Mouse (Mus musculus): ENCODE results near the gene H2-M10.6.
"Not testable (repeated sequence)": the region's sequence is repeated elsewhere in the genome, so short reads cannot be mapped to it uniquely, and the experiment has no call there.

The H2-M10.6 gene

GRCm38 (mm10) chr17:36811871-36812270, at the start of gene H2-M10.6:
Gene H2-M10.6, plus strand, starts transcription at chr17:36812171.
- no peak for DNase-seq (ENCODE audit: extremely low spot score)

DNA sequence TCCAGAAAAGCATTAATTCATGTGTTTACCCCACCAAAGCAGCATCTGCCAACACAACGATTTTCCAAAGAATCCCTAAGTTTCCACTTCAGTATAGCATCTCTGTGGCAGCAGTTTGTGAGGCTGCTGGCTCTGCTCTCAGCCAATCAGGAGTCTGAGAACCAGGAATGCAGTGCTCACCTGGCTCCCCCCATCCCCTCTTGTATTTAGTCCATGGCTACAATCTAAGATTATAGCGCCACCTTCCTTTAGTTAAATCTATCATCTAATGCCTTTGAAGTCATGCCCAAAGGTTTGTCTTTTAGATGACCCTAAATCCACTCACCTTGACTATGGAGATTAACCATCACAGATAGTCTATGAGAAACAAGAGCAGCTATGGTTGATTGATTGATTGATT, 48.2 kb upstream of the H2-M10.6 start:
- DNase-seq (ENCODE audit: extremely low spot score): no peak

GRCm38 (mm10) chr17:36764244-36764643, 47.7 kb upstream of the H2-M10.6 start:
- peak; percentile 4 for DNase-seq (ENCODE audit: extremely low spot score)

- DNase-seq (ENCODE audit: extremely low spot score): not testable (repeated sequence)
These were observed 46.6 kb upstream of the H2-M10.6 start for GRCm38 (mm10) chr17:36765403-36765802.

- not testable (repeated sequence) for DNase-seq (ENCODE audit: extremely low spot score)
These were observed 39.4 kb upstream of the H2-M10.6 start, which contains the start of gene H2-M10.5 for GRCm38 (mm10) chr17:36772610-36773009. Gene H2-M10.5, plus strand, starts transcription at chr17:36772910.

DNA sequence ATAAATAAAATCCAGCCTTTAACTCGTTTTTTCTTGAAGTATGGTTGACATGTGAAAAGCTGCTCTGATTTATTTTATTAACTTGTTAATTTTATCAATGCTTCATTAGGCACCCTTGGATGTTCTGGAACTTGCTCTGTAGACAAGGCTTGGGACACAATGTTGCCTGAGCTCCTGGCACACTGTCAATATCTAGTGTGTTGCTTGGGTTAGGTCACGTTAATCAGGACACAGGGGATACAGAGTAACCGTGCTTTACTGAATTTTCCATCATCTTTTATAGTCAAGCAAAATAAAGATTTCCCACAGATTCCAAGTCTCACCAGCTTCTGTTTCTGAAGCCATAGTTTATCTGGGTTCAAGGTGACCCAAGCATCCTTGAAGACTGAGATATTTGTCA, 30.4 kb upstream of the H2-M10.6 start:
- no peak for DNase-seq (ENCODE audit: extremely low spot score)

DNA sequence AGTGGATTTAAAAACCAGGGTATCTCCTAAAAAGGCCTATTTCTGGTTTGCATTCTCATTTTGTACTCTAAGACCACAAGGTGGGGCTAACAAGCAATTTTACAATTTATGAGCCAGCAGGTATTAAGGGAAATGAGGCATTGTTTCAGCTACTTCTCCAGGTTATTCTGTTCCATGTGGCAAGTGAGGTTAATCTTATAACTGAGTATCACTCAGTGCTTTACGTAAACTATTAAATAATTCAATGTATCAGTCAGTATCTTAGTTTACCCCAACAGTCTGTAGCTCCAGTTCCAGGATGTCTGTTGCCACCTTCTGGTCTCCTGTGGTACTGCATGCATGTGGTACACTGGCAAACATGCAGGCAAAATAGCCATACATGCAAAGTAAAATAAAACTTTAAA, 25.5 kb upstream of the H2-M10.6 start:
- DNase-seq (ENCODE audit: extremely low spot score): peak; percentile 32

- no peak for DNase-seq (ENCODE audit: extremely low spot score)
These were observed 23.6 kb upstream of the H2-M10.6 start for GRCm38 (mm10) chr17:36788351-36788750.

GRCm38 (mm10) chr17:36788801-36789200, 23.2 kb upstream of the H2-M10.6 start:
- peak; percentile 58 for DNase-seq (ENCODE audit: extremely low spot score)

- DNase-seq (ENCODE audit: extremely low spot score): no peak
These were observed 12.5 kb upstream of the H2-M10.6 start for GRCm38 (mm10) chr17:36799493-36799892.

DNA sequence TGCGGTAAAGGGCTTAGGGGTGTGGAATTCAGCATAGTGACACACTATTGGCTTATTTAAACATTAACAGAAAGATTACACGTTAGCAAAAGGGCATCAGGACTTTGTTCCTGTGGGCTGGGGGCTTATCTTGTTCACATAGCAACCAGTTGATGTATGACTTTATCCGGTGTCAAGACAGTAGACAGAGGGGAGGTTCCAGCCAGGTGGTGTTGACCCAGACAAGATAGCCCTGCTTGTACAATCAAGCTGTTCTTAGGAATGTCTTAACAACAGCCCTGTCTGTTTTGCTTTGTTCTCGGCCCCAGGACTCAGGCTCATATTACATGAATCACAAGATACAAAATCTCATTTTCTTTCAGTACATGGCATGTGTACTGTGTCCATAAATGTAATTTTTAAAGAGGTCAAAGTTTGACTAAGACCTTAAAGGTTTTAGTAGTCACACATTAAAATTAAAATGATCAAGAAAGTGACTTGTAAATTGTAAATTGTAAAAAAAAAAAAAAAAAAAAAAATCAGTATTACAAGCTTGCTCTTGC, 12.0 kb upstream of the H2-M10.6 start:
- DNase-seq (ENCODE audit: extremely low spot score): not testable (repeated sequence)

GRCm38 (mm10) chr17:36824005-36824404, 12.0 kb downstream of the H2-M10.6 start:
- DNase-seq (ENCODE audit: extremely low spot score): peak; percentile 52

GRCm38 (mm10) chr17:36825525-36825924, 13.6 kb downstream of the H2-M10.6 start:
- no peak for DNase-seq (ENCODE audit: extremely low spot score)

GRCm38 (mm10) chr17:36826002-36826401, 14.0 kb downstream of the H2-M10.6 start:
- peak; percentile 42 for DNase-seq (ENCODE audit: extremely low spot score)

DNA sequence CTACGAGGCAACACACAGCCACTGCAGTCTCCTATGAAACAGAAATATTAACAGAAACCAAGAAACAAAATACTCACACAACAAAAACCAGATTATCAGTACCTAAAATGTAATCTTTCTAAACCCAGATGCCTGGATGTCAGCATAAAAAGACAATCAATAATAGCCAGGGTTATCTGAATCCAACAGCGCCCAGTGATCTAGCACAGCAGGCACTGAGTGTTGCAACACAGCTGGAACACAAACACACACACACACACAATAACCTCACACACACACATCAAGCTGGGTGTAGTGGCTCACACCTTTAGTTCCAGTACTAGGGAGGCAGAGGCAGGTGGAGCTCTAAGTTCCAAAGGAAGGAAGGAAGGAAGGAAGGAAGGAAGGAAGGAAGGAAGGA, 16.5 kb downstream of the H2-M10.6 start:
- no peak for DNase-seq (ENCODE audit: extremely low spot score)

GRCm38 (mm10) chr17:36830470-36830869, 18.5 kb downstream of the H2-M10.6 start:
- DNase-seq (ENCODE audit: extremely low spot score): no peak

DNA sequence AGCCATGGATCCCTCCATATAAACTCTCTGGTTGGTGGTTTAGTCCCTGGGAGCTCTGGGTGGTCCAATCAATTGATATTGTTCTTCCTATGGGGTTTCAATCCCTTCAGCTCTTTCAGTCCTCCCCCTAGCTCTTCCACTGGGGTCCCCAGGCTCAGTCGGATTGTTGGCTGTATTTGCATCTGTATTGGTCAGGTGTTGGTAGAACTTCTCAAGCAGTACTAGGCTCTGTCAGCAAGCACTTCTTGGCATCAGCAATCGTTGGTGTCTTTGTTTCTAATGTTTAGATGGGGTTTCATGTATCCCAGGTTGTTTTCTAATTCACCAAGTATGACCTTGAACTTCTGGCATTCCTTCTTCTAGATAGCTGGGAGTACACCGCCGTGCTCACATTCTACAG, 20.7 kb downstream of the H2-M10.6 start:
- no peak for DNase-seq (ENCODE audit: extremely low spot score)

DNA sequence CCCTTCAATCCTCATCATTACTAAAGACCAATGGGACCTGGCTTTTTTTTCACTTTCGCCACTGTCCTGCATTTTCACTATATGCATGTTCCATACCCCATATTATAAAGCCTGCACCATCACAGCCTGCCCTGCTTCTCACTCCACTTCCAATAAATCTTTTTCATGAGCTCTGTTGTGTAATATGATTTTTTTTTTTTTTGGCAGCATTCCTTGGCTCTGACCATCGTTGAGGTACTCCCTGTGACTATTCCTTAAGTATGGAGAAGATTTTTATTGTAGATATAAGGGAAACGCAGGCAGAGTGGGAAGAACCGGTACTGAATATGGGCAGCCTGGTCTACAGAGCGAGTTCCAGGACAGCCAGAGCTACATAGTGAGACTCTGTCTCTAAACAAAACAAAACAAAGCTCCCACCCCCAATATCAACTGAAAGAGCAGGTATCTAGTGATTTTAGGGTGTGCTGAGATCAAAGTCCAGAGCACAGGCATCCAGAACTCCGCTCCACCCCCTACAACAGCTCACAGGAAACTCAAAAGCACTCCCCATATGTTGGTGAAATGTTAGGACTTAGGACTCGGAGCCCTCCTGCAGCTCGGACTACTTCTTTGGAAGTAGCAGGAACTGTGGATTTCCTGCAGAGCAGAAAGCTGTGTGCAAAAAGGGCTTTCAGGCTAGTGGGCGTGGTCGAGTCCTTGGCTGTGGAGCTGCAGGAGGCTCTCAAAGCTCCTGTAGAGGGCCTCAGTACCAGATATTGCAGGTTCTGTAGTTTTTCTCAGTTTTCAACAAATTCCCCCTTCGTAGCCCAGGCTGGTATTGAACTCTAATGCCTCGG, 23.8 kb downstream of the H2-M10.6 start:
- peak; percentile 58 for DNase-seq (ENCODE audit: extremely low spot score)

DNA sequence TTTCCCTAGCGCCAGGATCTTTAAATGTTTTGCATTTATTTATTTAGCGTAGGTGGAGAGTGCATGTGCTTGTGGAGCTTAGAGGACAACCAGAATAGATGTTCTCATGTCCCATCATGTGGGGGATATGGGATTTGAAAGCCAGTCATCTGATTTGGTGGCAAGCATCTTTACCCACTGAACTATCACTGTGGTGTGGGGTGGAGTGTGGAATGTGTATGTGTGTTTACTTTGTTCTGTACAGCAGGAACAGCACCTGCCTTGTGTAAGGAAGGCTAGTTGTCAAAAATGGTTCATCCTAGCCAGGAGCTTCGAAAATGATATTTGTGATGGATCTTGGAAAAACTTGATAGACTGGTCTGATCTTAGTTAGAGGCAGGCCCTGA, 24.4 kb downstream of the H2-M10.6 start:
- DNase-seq (ENCODE audit: extremely low spot score): no peak

DNA sequence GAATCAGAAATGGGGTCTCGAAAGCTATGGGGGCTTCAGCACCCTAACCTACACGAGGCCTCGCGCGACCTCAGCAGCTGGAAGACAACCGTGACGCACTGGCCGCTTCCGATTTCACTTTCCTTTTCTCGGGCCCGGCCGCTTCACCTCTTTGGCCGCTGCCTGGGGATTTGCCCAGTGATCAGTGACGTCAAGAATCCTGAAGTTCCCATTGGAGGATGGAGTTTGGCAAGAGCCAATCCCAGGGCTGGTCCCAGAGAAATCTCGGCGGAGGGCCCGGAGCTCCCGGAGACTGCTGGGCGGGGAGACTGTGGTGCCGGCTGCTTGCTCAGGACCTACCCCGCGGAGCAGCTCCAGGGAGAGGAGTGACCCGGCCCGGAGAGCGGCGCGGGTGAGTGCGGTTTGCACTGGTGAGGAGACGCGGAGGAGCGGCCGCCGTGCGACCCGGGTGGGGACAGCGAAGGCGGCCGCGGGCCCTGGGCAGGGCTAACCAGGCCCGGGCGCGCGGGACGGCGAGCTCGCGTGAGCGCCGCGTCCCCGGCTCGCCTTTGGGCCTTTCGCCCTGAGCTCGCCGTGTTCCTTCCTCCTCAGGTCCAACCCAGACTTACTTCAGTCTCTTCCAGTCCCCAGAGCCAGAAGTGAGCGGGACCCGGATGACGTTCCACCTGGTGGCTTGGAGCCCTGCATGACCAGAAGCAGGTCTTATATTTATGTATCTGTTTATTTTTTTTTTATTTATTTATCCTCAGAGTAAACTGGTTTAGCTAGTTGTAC, 25.1 kb downstream of the H2-M10.6 start, which contains the start of gene Trim26:
Trim26 (plus strand) TSS at position 261 of the 774 bp plus-strand sequence.
- DNase-seq (ENCODE audit: extremely low spot score): peak; percentile 98

GRCm38 (mm10) chr17:36839001-36839400, 27.0 kb downstream of the H2-M10.6 start:
- DNase-seq (ENCODE audit: extremely low spot score): no peak

- no peak for DNase-seq (ENCODE audit: extremely low spot score)
These were observed 28.0 kb downstream of the H2-M10.6 start for GRCm38 (mm10) chr17:36839931-36840330.
